Mouse (Mus musculus) intestine, embryonic 16.5 days (tissue): ENCODE measurements around the gene Dnlz. TPM values are rescaled to one million over a fixed set of nuclear protein-coding genes. Genes with fewer than 3 reads are reported as not detected.
A peak's percentile ranks its signal among the peaks of the same experiment; 100 is the strongest.
"Not testable (repeated sequence)": the region's sequence is repeated elsewhere in the genome, so short reads cannot be mapped to it uniquely, and the experiment has no call there.

ENCODE experiments used
- ATAC-seq: fragments of 200-750 bp; cut with Nextera tagmentation; 2 replicates; pipeline ENCODE4 v1.8.0; 2017; ENCODE audit warnings: moderate TSS enrichment, moderate library complexity
- H3K27ac ChIP-seq: fragments of 300-500 bp; sonication (generic); 2 replicates; pipeline ENCODE4 v1.5.1; 2014; ENCODE audit warnings: mild to moderate bottlenecking, low read length
- H3K27me3 ChIP-seq: fragments of 300-500 bp; sonication (generic); replicated peaks from 2 replicates; pipeline ENCODE4 v1.6.1; 2014; ENCODE audit warnings: low read length, control low read depth, mixed read lengths; ENCODE audit not compliant: control insufficient read depth, insufficient read depth
- H3K36me3 ChIP-seq: fragments of 300-500 bp; sonication (generic); 2 replicates; pipeline ENCODE4 v1.6.1; 2014; ENCODE audit warnings: low read length, control low read depth; ENCODE audit not compliant: control insufficient read depth, insufficient read depth
- H3K4me1 ChIP-seq: fragments of 300-500 bp; sonication (generic); 2 replicates; pipeline ENCODE4 v1.6.1; 2014; ENCODE audit warnings: low read length, control low read depth, mixed read lengths; ENCODE audit not compliant: control insufficient read depth, insufficient read depth
- H3K4me2 ChIP-seq: fragments of 300-500 bp; sonication (generic); 2 replicates; pipeline ENCODE4 v1.6.1; 2014; ENCODE audit warnings: low read depth, low read length, control low read depth
- H3K4me3 ChIP-seq: fragments of 300-500 bp; sonication (generic); 2 replicates; pipeline ENCODE4 v1.5.1; 2014; ENCODE audit warnings: mild to moderate bottlenecking, low read length
- H3K9ac ChIP-seq: fragments of 300-500 bp; sonication (generic); 2 replicates; pipeline ENCODE4 v1.6.1; 2014; ENCODE audit warnings: low read depth, low read length
- H3K9me3 ChIP-seq: fragments of 300-500 bp; sonication (generic); 2 replicates; pipeline ENCODE4 v1.6.1; 2016; ENCODE audit warnings: low read length, control low read depth; ENCODE audit not compliant: control insufficient read depth
- WGBS: fragments of 180-500 bp; shearing (Covaris S2); extraction: QIAGEN DNeasy Blood & Tissue Kit; methylation state at CpG from one replicate; pipeline ENCODE4 v1.1.7; 2014; 5-methylcytosine and 5-hydroxymethylcytosine counted together
- polyA plus RNA-seq: library from polyadenylated mRNA; unstranded; fragments of >200 nt; fragmentation: Nextera tagmentation; extraction: Ambion mirVana; gene quantifications from 2 replicates; pipeline ENCODE4 v1.2.1, GENCODE M21; 2015

The Dnlz gene
- polyA plus RNA-seq, 1 experiment from 2014 or later, result 24.1 TPM

DNA sequence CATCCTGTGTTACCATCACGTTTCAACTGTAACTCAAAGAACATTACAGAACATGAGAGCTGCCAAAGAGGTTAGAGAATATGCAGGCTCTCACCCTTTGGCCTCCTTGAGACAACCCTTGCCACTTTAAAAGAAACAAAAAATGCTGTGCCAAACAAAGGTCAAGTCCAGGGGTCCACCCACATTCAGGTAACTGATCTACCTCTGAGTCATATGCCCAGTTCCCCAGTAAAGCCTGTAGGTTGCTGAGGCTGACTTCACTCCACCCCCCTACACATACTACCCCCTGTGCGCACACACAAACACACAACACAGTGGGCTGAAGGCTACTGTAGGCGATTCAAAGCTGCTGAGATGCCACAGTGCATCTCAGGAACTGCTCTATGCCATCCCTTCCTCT lies 35.8 kb upstream of the Dnlz start:
- H3K9ac ChIP-seq, result peak overlapping the region; percentile 94; the same call in 1 of the 2 replicates
- WGBS, result 88% methylated on average over 3 of the region's 3 CpGs
- H3K36me3 ChIP-seq, result peaks cover 15% of the 10 kb centered on the region
- no peak overlapping the region for H3K4me3 ChIP-seq
- H3K27ac ChIP-seq, result no peak overlapping the region
- peaks cover 15% of the 10 kb centered on the region for H3K4me1 ChIP-seq
- H3K4me2 ChIP-seq, result peak overlapping the region; percentile 83
- no peak for ATAC-seq
- H3K9me3 ChIP-seq, result no peaks in the 10 kb centered on the region
- no peaks in the 10 kb centered on the region for H3K27me3 ChIP-seq

- Histone ChIP-seq H3K4me2 (peak overlapping the region; percentile 88), H3K4me1 (peaks cover 12% of the 10 kb centered on the region), H3K9ac (peak overlapping the region; percentile 92), H3K4me3 (peak overlapping the region; percentile 90), H3K36me3 (peaks cover 14% of the 10 kb centered on the region)
- WGBS, result 31% methylated on average over 6 of the region's 6 CpGs
- H3K27ac ChIP-seq, ATAC-seq, H3K9me3 ChIP-seq, H3K27me3 ChIP-seq: not testable (repeated sequence)
Observed at GRCm38 (mm10) chr2:26380871-26381270, 29.0 kb upstream of the Dnlz start.

GRCm38 (mm10) chr2:26380131-26380771 lies 28.3 kb upstream of the Dnlz start, which contains the start of gene Snapc4:
Snapc4 (minus strand) TSS chr2:26380653.
- H3K4me1 ChIP-seq, result peaks cover 12% of the 10 kb centered on the region
- peak; percentile 98 for ATAC-seq
- H3K9ac ChIP-seq, result peak within 1 kb of the TSS; percentile 92
- under 1% methylated on average over 38 of the region's 38 CpGs for WGBS
- H3K27ac ChIP-seq, result peak within 1 kb of the TSS; percentile 25; the same call in 1 of the 2 replicates
- H3K4me3 ChIP-seq, result peak within 1 kb of the TSS; percentile 90
- peak within 1 kb of the TSS; percentile 88 for H3K4me2 ChIP-seq
- no peaks in the 10 kb centered on the region for H3K27me3 ChIP-seq
- no peaks in the 10 kb centered on the region for H3K9me3 ChIP-seq
- peaks cover 14% of the 10 kb centered on the region for H3K36me3 ChIP-seq

- peaks cover 36% of the 10 kb centered on the region for H3K36me3 ChIP-seq
- ATAC-seq, result no peak
- WGBS, result 96% methylated on average over 8 of the region's 8 CpGs
- no peak overlapping the region for H3K27ac ChIP-seq
- no peaks in the 10 kb centered on the region for H3K9me3 ChIP-seq
- no peaks in the 10 kb centered on the region for H3K4me1 ChIP-seq
- H3K4me3 ChIP-seq, result no peak overlapping the region
- H3K9ac ChIP-seq, result no peak overlapping the region
- H3K4me2 ChIP-seq, result no peak overlapping the region
- no peaks in the 10 kb centered on the region for H3K27me3 ChIP-seq
Observed at GRCm38 (mm10) chr2:26372396-26372795, 20.5 kb upstream of the Dnlz start.

GRCm38 (mm10) chr2:26368572-26368971 lies 16.7 kb upstream of the Dnlz start:
- Histone ChIP-seq H3K27ac (no peak overlapping the region), H3K4me1 (peaks cover 2% of the 10 kb centered on the region; the same call in 1 of the 2 replicates), H3K9me3 (no peaks in the 10 kb centered on the region), H3K4me2 (no peak overlapping the region), H3K4me3 (no peak overlapping the region), H3K36me3 (peaks cover 45% of the 10 kb centered on the region), H3K9ac (no peak overlapping the region), H3K27me3 (no peaks in the 10 kb centered on the region)
- 95% methylated on average over 1 of the region's 1 CpGs for WGBS
- ATAC-seq, result no peak

DNA sequence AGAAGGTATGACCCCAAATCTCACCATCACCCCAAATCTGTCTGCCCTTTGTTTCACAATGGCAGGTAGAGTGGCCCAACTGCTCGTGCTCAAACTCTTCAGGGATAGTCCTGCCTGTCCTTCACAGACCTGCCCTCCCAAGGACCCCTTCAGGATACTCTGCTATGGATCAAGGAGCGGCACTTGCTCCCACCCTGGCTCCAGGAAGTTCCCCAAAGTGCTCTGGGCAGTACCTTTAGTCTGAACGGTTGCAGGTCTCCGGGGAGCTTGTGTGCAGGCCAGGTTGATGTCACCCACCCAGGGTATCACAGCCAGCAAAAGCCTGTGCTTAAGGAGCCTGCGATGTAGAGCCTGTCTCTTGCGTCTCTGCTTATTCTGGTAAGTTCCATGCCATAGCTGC lies 16.0 kb upstream of the Dnlz start:
- Histone ChIP-seq H3K4me3 (no peak overlapping the region), H3K27ac (no peak overlapping the region), H3K27me3 (no peaks in the 10 kb centered on the region), H3K9ac (no peak overlapping the region), H3K4me2 (no peak overlapping the region), H3K9me3 (no peaks in the 10 kb centered on the region), H3K4me1 (peaks cover 2% of the 10 kb centered on the region; the same call in 1 of the 2 replicates), H3K36me3 (peaks cover 45% of the 10 kb centered on the region)
- ATAC-seq, result no peak
- 94% methylated on average over 6 of the region's 6 CpGs for WGBS

GRCm38 (mm10) chr2:26364738-26365465 lies 13.0 kb upstream of the Dnlz start:
- Histone ChIP-seq H3K9me3 (no peaks in the 10 kb centered on the region), H3K9ac (no peak overlapping the region), H3K4me3 (no peak overlapping the region), H3K27me3 (no peaks in the 10 kb centered on the region), H3K27ac (no peak overlapping the region; the same call in 1 of the 2 replicates), H3K4me2 (no peak overlapping the region), H3K4me1 (peaks cover 2% of the 10 kb centered on the region; the same call in 1 of the 2 replicates), H3K36me3 (peaks cover 29% of the 10 kb centered on the region)
- WGBS, result 81% methylated on average over 10 of the region's 10 CpGs
- ATAC-seq, result no peak

- H3K4me1 ChIP-seq, result peaks cover 2% of the 10 kb centered on the region; the same call in 1 of the 2 replicates
- no peak overlapping the region for H3K9ac ChIP-seq
- peaks cover 23% of the 10 kb centered on the region for H3K36me3 ChIP-seq
- H3K9me3 ChIP-seq, result no peaks in the 10 kb centered on the region
- no peaks in the 10 kb centered on the region for H3K27me3 ChIP-seq
- H3K27ac ChIP-seq, result no peak overlapping the region
- 45% methylated on average over 5 of the region's 5 CpGs for WGBS
- no peak overlapping the region for H3K4me3 ChIP-seq
- no peak for ATAC-seq
- H3K4me2 ChIP-seq, result no peak overlapping the region
Observed at GRCm38 (mm10) chr2:26363481-26363880, 11.6 kb upstream of the Dnlz start.

- no peak overlapping the region for H3K27ac ChIP-seq
- H3K27me3 ChIP-seq, result no peaks in the 10 kb centered on the region
- peaks cover 2% of the 10 kb centered on the region; the same call in 1 of the 2 replicates for H3K4me1 ChIP-seq
- no peak for ATAC-seq
- no peak overlapping the region for H3K4me3 ChIP-seq
- WGBS, result 85% methylated on average over 5 of the region's 5 CpGs
- H3K4me2 ChIP-seq, result no peak overlapping the region
- H3K36me3 ChIP-seq, result peaks cover 22% of the 10 kb centered on the region
- H3K9ac ChIP-seq, result no peak overlapping the region
- H3K9me3 ChIP-seq, result no peaks in the 10 kb centered on the region
Observed at GRCm38 (mm10) chr2:26362991-26363390, 11.1 kb upstream of the Dnlz start.
